Mouse (Mus musculus): ENCODE measurements at regions not wholly inside any gene's neighbourhood (a gene's known extent, or its start where the extent isn't known, plus 50 kb on each side); places are given as distances from the start of the nearest gene placed in this dataset.
A peak's percentile ranks its signal among the peaks of the same experiment; 100 is the strongest.

DNA sequence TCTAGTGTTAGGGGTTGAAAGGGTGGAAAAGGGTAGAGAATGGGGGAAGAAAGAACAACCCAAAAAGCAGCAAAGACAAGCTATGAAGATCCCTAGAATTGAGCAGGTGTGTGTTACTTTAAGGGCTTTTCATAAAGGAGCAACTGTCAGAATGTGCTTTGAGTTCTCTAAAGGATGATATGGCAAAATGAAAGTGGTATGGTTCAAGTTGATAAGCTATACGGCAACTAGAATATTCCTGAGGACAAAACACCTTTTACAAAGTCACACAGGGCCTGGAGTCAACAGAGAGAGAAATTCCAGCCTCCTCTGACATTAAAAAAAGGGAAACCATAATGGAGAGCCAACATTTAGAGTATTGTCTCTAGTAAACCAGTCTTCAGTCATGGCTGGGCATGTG lies 320.6 kb upstream of the Pard3b start:
- DNase-seq (ENCODE audit: low spot score in 2 of 2), result no peak

DNA sequence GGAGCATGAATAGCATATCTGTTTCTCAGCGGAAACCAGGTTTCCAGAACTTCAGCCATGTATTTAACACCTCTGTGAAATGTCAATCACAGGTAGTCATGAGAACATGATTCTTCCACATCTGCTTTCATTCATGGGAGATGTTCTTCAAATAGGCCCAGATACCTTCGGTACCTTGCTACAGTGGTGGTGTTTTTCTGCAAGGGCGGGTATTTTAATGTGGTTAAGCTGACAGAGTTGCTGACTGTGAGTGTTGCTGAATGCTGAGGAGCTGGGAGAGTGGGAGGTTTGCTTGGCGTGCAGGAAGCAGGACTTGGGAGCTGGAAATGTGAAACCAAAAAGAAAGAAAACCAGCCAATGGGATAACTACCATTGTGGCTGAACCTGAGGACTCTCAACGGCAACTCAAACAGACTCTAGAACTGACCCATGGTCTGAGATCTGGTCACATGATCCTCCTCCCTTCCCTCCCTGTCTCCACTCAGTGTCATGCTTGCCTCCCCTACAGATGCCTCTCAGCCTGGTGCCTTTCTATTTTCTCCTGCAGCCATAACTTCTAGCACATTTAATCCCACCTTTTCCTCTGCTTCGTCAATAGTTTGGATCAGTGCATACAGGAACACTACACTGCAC lies 317.0 kb upstream of the Pard3b start:
- DNase-seq (ENCODE audit: low spot score in 2 of 2), result no peak

DNA sequence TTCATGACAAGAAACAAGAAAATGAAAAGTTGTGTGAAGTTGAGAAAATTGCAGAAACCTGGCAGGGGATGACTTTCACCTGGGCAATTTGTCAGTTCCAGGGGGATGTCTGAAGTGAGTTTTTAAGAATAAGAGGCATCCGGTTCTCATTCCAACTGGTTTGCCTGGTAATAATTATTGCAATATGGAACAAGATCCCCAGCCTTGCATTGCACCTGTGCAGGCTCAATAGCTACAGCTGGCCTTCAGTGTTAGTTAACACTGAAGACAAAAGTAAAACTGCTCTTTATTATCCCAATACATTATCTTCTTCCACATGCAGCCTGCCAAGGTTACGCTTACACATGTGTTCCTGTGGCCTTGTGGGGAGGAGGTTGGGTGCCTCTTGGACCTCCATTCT lies 307.2 kb upstream of the Pard3b start:
- no peak for DNase-seq (ENCODE audit: low spot score in 2 of 2)

DNA sequence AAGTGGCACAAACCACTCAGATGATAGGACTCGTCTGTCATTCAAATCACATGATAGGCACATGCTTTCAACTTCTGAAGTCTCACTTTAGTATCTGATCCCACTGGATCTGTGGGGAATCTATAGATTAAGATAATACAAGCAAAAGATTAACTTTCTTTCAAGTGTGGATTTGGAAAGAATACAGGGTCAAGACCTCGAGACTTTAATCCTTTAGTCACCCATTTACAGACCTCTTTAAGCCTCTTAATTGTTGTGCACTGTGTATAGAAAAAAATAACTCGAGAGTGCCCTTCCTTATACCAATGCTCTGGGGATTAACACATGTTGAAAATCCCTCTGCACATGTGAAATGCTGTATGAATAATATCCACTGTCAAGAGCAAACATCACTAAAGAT lies 306.7 kb upstream of the Pard3b start:
- DNase-seq (ENCODE audit: low spot score in 2 of 2), result no peak

DNA sequence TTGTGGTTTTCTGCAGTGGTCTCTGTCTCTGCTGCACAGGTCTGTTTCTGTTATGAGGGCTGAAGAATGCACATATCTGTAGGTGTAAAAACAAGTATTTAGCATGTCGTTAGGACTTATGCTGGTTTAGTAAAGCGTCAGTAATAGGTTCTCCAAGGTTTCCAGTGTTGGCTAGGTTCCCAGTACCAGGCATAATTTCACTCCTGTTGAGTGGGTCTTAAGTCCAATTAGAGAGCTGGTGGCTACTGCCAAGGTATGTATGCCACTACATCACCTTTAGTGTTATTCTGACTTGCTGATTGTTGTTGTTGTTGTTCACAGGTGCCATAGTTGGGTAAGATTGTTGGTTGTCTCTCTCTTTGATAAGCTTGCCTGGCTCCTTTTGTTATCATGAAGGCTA lies 302.3 kb upstream of the Pard3b start:
- no peak for DNase-seq (ENCODE audit: low spot score in 2 of 2)

DNA sequence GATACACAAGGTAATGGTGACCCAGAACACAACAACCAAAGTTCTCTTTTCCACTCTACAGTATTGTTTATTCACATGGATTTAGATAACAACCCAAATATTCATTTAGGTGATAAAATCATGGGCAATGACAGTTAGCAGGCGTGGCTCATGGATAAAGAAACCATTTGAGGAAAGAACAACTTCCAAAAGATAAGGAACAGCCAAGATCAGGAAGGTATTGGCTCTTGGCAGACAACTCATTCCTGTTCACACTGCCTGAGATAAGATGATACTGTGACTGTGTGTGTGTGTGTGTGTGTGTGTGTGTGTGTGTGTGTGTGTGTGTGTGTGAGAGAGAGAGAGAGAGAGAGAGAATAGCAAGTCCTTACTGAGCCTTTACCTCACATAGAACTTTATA lies 285.7 kb upstream of the Pard3b start:
- DNase-seq (ENCODE audit: low spot score in 2 of 2), result peak in 1 of 2 experiments; percentile 49

DNA sequence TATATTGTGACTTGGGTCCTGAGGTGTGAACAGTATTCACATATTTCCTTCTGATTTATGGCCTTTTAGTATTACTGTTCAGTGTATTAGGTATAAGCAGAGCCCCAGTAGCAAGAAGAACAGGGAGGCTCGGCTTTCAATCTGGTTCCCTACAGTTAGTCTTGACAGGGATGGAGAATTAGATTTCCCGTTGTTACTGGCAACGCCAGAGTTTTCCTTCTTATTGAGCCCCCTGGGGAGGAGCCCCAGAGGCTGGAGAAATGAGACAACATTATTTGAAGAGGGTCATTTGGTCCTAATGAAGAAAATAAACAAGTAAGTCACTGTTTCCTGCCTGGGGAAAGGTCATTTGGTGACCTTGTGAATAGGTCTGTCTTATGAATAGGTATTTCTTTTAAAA lies 285.1 kb upstream of the Pard3b start:
- DNase-seq (ENCODE audit: low spot score in 2 of 2), result peak in 1 of 2 experiments; percentile 32

DNA sequence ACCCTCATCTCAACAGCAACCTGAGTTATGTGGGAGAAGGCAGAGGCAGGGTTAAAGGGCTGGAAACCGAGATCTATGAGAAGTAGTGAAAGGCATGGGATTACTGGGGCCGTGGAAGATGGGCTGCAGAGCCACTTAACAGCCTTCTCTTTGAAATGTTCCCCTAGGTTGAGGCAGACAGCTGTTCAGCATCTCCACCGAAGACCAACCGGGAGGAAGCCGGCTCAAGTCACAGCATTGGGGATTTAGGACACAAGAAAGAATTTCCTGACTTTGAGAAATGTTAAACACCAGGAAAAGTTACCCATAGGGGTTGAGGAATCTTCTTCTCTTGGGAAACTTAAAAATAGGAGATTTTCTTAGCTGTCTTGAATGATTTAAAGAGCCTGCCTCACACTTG lies 283.4 kb upstream of the Pard3b start:
- no peak for DNase-seq (ENCODE audit: low spot score in 2 of 2)

DNA sequence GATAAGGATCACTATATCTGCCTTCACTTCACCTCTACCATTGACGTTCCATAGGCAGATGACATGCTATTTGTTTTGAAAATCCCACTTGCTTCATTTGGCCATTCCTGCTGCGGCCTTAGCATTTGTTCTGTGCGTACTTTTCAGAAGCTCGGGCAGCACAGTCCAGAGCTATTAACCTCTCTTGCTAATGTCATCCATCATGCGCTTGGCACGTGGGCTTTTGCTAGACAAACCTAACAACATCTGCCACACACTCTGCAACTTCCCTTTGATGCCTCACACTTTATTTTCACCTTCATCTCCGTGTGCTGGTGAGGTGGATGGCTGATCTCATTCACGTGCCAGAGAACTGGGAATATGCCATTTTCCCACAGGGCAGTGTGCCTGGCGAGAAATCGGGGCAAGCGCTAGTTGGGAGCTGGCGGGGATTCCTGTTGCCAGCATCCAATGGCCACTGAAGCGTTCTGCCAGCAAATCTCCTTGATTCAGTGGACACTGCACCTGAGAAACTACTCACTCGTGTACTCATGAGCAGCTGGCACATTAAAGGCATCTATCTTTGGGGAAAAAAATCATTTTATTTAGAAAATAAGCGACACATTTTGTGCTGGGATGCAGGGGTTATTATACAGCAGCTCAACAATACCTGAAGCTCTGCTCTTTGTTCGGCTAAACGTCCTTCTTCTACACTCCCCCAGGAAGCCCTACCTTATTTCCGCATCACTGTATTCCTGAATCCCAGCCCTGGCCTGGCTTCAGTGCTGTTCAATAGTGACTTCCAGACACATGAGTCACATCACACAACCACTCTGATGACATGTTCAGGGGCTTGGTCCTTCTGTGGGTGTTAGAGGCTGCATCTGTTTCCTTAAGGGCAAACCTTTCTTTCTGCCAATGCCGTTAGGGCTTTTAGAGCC lies 279.4 kb upstream of the Pard3b start:
- no peak for DNase-seq (ENCODE audit: low spot score in 2 of 2)

DNA sequence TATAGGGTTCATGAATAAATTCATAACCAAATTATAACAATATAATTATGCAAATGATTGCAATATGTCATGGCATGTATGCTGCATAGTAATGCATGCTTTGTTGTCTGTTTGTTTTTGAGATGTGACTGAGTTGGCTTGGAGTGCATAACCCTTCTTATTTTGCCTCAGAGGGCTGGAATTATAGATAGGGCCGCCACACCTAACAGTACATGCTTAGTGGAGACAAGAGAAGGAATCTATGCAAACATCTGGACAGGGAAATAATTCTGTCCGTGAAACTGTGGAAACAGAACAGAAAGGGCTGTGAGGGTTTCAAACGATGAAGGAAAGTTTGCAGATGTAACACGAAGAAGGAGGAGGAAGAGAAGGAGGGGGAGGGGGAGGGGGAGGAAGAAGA lies 266.0 kb upstream of the Pard3b start:
- DNase-seq (ENCODE audit: low spot score in 2 of 2), result no peak

DNA sequence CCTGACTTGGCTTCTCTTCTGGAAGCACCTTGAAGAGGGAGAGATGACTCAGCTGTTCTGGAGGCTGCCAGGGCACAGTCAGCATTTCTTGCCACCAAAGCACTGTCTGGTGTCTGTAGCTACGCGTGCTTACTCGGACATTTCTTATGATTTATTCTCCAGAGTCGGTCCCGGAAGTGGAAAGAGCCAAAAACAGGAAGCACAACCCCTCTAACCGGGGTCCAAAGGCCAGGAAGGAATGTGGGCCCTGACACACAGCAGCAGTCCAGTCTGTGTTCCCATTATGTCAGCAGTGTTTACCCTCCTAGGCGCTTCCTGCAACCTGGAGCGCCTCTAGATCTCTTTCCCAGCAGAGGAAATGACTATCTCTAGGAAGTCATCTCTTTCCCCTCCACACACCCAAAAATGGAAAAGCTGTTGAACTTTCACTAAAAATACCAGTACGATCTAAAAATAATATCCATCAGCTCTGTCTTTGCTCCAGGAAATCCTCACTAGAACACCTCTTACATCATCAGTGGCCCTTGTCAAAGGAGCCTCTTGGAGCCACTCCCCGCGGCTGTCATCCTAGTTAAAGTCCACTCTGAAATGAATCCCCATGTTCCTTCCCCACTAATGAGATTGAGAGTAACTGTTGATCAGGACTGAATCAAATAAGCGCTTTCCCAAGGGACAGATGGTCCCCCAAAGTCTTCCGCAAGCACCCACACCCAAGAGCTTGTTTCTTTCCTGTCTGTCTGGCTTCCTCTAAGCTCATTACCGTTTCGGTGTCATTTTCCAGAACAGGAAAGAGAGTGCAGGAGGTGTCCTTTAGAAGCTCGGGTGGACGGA lies 264.7 kb upstream of the Pard3b start:
- peak; percentile 77 to 94 for DNase-seq (ENCODE audit: low spot score in 2 of 2)

DNA sequence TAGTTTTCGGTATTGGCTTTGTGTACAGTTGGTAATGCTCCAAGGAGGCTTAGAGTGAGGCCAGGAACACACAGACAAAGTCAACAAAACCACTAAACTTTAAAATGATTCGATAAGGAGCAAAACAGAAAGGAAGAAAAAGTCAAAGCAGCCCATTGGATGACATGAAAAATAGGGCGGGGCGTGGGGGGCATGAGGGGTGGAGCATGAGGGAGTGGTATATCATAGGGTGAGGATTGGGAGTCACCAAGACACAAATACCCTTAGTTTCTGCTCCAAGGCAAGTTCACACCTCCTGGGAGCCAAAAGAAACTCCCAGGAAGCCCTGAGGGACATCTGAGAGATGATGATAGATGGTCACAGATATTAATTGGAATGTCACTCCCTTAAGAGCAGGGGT lies 262.2 kb upstream of the Pard3b start:
- DNase-seq (ENCODE audit: low spot score in 2 of 2), result no peak

DNA sequence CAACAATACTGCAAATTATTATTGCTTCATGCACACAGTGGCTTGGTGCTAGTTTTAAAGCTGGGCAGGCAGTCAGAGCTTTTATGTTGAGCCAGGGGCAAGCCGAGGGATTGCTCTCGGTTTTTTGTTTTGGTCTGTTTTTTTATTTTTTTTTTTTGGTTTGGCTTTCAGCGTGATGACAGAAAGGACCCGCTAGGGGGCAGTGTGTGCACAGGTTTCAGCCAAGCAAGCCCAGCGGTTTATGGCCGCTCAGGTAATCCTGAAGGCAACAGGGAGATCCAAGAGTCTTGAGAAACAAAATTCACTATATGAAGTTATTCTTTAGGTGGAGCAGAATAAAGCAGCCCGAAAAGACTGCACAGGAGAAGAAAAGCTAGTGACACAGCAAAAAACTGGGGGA lies 261.6 kb upstream of the Pard3b start:
- peak in 1 of 2 experiments; percentile 62 for DNase-seq (ENCODE audit: low spot score in 2 of 2)

DNA sequence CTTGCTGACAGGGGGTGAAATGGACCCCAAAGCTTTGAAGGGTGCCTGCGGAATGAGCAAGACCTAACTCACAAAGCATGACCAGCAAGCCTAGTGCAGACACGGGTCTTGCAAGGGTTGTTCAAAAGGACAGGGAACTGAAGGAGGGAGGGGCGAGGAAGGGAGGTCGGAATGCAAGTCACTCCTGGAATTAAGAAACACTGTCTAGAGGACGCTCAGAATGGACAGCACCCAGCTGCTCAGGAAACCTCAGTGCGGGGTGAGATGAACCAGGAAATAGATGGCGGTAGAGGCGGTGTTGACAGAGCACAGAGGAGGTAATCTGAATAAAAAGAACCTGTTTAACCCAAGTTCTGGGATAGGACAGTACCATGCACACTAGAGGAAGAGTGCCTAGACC lies 260.4 kb upstream of the Pard3b start:
- DNase-seq (ENCODE audit: low spot score in 2 of 2), result no peak

DNA sequence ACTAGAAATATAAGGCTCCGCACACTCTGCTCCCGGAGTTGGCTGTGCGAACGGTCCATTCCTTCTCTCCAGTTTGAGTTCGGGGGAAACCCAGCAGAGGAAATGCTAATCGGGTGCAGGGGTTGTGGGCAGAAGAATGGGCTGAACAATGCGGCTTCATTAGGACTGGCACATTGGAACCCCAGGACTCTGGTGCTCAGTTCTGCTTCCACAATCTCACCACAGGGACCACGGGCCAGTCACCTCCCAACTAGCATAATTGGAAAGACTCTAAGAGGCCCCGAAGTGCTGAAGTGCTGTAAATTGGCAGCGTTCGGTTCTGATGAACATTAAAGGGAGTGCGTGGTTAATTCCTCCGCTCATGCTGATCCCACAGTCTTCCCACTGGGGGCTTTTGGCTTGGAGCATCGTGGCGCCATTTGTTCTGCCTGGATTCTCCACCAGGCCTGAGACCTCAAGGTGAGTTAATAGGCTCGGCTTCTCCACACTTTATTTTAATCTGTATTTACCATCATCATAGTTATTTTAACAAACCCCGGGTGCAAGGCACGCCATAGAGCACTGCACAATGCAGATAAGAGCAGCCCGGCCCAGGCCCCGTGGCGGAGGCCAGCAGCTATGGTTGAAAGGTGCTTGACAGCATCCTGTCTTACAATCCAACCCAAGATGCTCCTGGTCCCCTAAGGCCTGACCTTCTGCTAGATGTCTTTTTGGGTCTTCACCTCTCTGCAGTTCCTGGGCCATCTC lies 258.7 kb upstream of the Pard3b start:
- no peak for DNase-seq (ENCODE audit: low spot score in 2 of 2)

DNA sequence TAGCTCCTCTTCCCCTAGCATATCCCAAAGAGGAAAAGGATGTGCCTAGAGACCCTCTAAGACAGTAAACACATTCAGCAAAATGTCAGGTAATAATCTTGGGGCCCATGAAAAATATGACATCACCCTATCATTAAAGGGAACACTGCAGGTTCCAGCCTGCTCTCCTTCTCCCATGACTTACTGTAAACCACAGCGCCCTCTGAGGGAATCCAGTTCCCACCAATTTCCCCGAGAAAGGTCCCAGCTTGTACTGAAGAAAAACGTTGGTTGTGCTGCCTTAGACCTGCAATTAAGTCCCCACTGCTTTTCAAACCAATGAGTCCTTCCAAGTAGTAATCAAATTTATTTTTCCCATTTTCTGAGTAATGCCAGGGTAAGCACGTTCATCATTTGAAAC lies 251.0 kb upstream of the Pard3b start:
- DNase-seq (ENCODE audit: low spot score in 2 of 2), result no peak

DNA sequence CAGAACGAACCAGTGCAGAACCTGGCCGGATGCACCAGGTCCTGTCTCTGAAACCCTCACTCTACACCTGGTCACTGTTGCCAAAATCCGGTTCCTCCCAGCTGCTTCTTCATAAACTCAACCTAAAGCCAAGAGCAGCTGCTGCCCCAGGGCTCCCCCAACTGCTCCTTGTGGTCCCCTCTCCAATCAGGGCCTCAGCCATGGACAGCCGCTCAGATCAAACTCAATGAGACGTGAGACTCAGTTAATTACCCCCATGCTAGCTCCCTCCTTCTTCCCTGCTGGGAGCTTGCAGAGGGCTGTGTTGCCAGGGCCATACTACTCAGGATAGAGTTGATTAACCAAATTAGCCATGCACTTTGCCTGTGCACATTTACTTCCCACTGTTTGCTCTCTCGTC lies 240.8 kb upstream of the Pard3b start:
- no peak for DNase-seq (ENCODE audit: low spot score in 2 of 2)

DNA sequence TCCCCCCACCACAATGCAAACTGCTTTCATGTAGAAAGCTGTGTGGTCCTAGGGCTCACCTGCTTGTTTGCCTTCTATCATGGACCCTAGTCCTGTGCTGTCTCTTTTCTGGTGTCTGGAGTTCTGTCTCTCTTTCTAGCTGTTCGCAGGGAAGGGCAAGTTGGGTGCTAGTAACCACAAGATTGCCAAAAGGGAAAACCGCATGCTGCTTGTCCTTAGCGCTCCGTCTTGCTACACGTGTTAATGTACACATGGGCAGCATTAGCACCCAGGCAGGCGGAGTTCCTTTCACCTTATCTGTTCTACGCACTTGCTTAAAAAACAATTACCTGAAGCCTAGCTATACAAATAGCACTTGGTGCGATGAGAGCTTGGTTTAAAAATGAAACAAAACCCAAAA lies 236.3 kb upstream of the Pard3b start:
- DNase-seq (ENCODE audit: low spot score in 2 of 2), result no peak

DNA sequence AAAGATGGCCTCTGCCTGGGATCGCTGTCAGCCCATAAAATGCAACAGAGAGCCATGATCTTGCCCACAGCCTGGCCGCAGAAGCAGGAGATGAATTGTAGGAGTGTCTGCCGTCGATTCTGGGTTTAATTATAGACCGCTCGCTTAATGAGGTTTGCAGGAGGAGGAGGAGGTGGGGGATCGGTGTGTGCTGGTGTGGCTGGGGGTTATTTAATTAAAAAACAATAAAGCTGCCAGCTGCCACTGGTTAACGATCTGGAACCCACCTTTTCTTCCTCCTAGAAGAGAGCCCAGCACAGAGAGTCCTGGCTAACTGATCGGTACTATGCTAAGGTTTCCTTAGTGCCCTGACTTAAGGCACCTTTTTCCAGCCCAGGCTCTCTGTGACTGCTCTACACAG lies 231.4 kb upstream of the Pard3b start:
- no peak for DNase-seq (ENCODE audit: low spot score in 2 of 2)

DNA sequence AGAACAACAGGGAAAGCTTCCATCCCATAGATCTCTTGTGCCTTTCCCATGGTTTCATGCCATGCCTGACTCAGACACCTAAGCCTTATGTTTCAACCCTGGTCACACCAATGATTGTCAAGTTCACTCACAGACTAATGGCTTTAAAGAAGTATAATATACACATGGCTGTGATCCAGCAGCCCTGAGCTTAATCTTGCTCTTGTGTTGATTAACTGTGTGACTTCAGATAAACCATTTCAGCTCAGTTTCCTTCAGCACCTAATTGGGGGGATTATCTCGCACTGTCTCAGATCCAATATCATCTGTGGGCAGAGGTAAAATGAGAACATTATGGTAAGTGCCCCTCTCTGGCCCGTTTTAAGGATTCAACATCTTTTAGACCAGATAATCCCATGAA lies 223.9 kb upstream of the Pard3b start:
- DNase-seq (ENCODE audit: low spot score in 2 of 2), result no peak

DNA sequence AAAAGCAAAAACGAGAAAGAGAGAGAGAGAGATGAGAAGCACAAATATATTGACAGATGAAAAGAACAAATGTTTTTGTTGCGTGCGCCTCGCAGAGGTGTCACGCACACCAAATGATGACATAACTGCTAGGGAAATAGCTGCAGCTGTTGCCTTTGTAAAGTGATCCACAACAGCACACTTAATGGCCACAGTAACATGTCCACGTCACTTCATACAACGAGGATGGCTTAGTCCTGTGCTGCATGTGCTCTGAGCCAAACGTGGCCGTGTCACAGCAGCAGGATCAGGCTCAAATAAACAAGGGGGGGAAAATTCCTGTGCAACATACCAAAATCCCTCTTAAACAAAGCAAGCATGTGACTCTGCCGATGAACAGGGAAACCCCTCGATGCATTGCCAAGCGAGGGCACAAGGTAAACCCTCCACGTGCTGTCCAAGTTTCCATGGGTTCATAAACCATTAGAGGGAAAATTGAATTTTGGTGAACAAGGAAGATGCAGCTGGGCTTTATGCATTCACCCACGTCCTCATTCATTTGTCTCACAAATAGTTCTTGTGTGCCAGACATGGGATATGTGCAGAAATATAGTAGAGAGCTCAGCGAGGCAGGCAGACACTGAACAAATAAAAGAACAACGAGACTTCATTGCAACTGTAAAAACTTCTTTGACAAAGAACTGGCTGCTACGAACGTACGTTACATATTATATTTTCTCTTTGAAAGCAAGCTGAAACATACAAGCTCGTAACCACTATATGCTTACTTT lies 223.0 kb upstream of the Pard3b start:
- DNase-seq (ENCODE audit: low spot score in 2 of 2), result no peak

Data from heart, adult 9 months (tissue).